Mouse (Mus musculus) T-helper 17 cell (primary cell): ENCODE measurements around the gene Olfr938.

Source experiments
- in situ Hi-C, 2 experiments: fragments of 300-600 bp; cut with MboI, MseI; formaldehyde crosslinking; loops; 1 replicate in 1 of 2; 2 replicates in 1 of 2; pipeline ENCODE4 v1.15.1; 2025; ENCODE audit warnings: high pct_unique_total_duplicates in 2 of 2

The Olfr938 gene

DNA sequence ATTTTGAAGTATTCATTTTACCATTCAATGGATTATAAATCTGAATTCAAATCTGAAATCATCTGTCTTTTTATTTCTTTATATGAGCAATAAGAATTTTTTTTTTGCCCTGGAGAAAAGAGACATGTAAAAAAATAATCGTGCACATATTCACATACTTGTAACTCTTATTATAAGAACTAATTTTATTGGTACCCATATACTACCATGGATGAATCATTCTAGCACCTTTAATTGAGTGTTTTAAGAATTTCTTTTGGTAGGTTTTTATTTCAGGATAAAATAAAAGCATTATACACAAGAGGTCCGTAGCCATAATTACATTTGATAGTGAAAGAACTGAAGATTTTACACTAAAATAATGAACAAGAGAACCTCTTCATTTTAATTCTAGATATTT, at the start of gene Olfr938:
TSS of gene Olfr938 (minus strand) at position 101 of the 400 bp plus-strand sequence.
- in situ Hi-C loops, result no loop called here

DNA sequence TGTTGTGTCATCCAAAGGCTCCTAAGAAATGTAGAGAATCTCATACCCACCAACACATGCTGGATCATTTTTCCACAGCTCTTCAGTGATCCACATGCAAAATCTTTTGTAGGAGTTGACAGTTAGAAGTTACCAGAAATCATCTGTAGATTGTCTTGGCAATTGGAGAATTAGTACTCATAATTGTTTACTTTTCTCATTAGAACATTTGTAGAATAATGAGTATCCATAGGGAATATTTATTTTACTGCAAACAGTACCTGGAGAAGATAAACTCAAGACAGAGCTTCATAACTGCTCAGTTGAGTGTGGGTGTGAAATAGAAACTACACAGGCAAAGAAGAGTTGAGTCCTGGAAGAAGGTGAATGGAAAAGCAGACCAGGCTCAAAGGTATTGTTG, 49.1 kb upstream of the Olfr938 start, which contains the start of gene Olfr27:
TSS of gene Olfr27 (plus strand) at position 301 of the 400 bp plus-strand sequence.
- in situ Hi-C loops, result loop anchor here in 1 of 2 experiments (10.0 kb wide), 1 partner anchor 1283 kb away; no protein-coding TSS in a partner anchor

DNA sequence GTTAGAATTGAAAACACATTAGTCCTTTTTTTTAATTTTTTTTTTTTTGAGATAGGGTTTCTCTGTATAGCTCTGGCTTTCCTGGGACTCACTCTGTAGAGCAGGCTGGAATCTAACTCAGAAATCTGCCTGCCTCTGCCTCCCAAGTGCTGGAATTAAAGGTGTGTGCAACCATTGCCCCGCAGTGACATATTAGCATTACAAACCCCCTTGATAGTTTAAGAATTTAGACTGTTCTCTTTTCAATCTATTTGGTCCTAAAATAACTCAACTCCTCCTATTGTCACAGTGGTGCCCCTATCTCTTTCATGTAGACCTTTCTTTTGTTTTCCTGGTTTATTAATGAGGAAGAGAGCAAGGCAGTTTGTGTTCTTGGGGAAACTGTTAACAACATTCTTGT, 48.6 kb upstream of the Olfr938 start:
- in situ Hi-C loops, result loop anchor here in 1 of 2 experiments (10.0 kb wide), 1 partner anchor 1283 kb away; no protein-coding TSS in a partner anchor

DNA sequence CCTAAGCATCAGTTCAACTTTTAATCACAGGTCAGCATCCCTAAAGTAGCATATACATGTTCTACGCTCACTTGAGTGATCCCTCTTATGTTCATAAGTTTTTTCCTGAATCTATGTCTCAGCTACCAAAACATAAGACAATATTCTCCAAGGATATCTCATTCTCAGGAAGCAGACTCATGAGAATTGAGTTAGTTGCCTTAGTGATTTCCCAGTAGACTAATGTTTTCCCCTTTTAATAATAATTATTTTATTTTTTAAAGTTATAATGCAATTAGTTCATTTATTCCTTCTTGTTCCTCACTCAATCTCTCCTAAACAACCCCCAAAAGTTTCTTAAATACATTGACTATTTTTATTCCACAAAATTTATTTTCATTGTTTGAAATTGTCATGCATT, 13.8 kb downstream of the Olfr938 start, which contains the start of gene Olfr937:
TSS of gene Olfr937 (minus strand) at position 101 of the 400 bp plus-strand sequence.
- in situ Hi-C loops, result no loop called here
